12 mouse cellular contexts compared by ENCODE assay signal in genomic region chr9:54587863-54588262, GRCm38 (mm10). TPM values are rescaled to one million over a fixed set of nuclear protein-coding genes. Genes with fewer than 3 reads are reported as not detected.
DNase-seq lines count a peak whose midpoint lies in the region; ATAC-seq and TF ChIP-seq lines count a peak whose summit lies in the region.
"Had no signal": no experiment of that assay in that cellular context is flagged by ENCODE, and none has a peak within 500 bp of the region (broad histone marks: within the 10 kb centered on the region; RNA-seq: fewer than 3 reads in every experiment).

No protein-coding gene starts in this region.

- peaks cover 17% of the 10 kb centered on the region; the same call in 1 of the 2 replicates for H3K36me3 ChIP-seq in kidney, embryonic 16.5 days (ENCODE audit: insufficient read depth, low read length)
- H3K36me3 ChIP-seq in hindbrain, embryonic 16.5 days (ENCODE audit: control insufficient read depth, insufficient read depth, low read length): peaks cover 14% of the 10 kb centered on the region
- H3K36me3 ChIP-seq in midbrain, postnatal 0 days (ENCODE audit: insufficient read depth, low read length): peaks cover 14% of the 10 kb centered on the region

- no peak for TF ChIP-seq CTCF in midbrain, postnatal 0 days (IDR thresholded peaks at IDR 0.05)

- H3K4me3 ChIP-seq in kidney, embryonic 16.5 days (ENCODE audit: low read length): peak overlapping the region; percentile 81
- no peak overlapping the region; the same call in 1 of the 2 replicates for H3K4me3 ChIP-seq in hindbrain, embryonic 16.5 days (ENCODE audit: low read length)
- H3K4me3 ChIP-seq in midbrain, postnatal 0 days (ENCODE audit: low read depth, low read length): no peak overlapping the region

- H3K4me1 ChIP-seq in kidney, embryonic 16.5 days (ENCODE audit: insufficient read depth, low read length): peaks cover 16% of the 10 kb centered on the region
- peaks cover 15% of the 10 kb centered on the region for H3K4me1 ChIP-seq in hindbrain, embryonic 16.5 days (ENCODE audit: control insufficient read depth, insufficient read depth, low read depth, low read length)
- H3K4me1 ChIP-seq in midbrain, postnatal 0 days (ENCODE audit: insufficient read depth, low read length): peaks cover 9% of the 10 kb centered on the region; the same call in 1 of the 2 replicates

- H3K9ac ChIP-seq in kidney, embryonic 16.5 days (replicated peaks; ENCODE audit: low read length): peak overlapping the region; percentile 18; the same call in 1 of the 2 replicates
- H3K9ac ChIP-seq in hindbrain, embryonic 16.5 days (ENCODE audit: low read depth, low read length): no peak overlapping the region; the same call in 1 of the 2 replicates
- H3K9ac ChIP-seq in midbrain, postnatal 0 days (replicated peaks; ENCODE audit: low read length, poor library complexity, severe bottlenecking): peak overlapping the region; percentile 86; the same call in 1 of the 2 replicates

- H3K9me3 ChIP-seq in kidney, embryonic 16.5 days (ENCODE audit: low read length): no peaks in the 10 kb centered on the region
- no peaks in the 10 kb centered on the region for H3K9me3 ChIP-seq in hindbrain, embryonic 16.5 days (ENCODE audit: control insufficient read depth, low read length)
- H3K9me3 ChIP-seq in midbrain, postnatal 0 days (ENCODE audit: low read length): no peaks in the 10 kb centered on the region

- H3K4me2 ChIP-seq in kidney, embryonic 16.5 days (replicated peaks; ENCODE audit: low read depth, low read length): peak overlapping the region; percentile 86
- peak overlapping the region; percentile 88 for H3K4me2 ChIP-seq in hindbrain, embryonic 16.5 days (ENCODE audit: low read length)
- H3K4me2 ChIP-seq in midbrain, postnatal 0 days (ENCODE audit: low read depth, low read length, poor library complexity, severe bottlenecking): peak overlapping the region; percentile 76

- no peak overlapping the region for H3K27ac ChIP-seq in kidney, embryonic 16.5 days (ENCODE audit: low read length)
- no peak overlapping the region for H3K27ac ChIP-seq in hindbrain, embryonic 16.5 days (ENCODE audit: low read depth, low read length)
- H3K27ac ChIP-seq in midbrain, postnatal 0 days (ENCODE audit: low read depth, low read length): no peak overlapping the region

- DNase-seq in adrenal gland, postnatal 14 days: peak; percentile 49
- no peak for DNase-seq in adrenal gland, adult 2 months
- no peak for DNase-seq in kidney, postnatal 25 days
- DNase-seq in midbrain, postnatal 0 days (ENCODE audit: low spot score): no peak
- no peak for DNase-seq in left cerebral cortex, adult 9 months (ENCODE audit: low spot score in 2 of 2)
- DNase-seq: cerebellum, postnatal 10 days; gastrocnemius, postnatal 25 days had no signal

- WGBS in kidney, embryonic 16.5 days: 47% methylated on average over 4 of the region's 4 CpGs
- WGBS in hindbrain, embryonic 16.5 days: 76% methylated on average over 4 of the region's 4 CpGs
- 54% methylated on average over 4 of the region's 4 CpGs for WGBS in midbrain, postnatal 0 days

- H3K27me3 ChIP-seq in kidney, embryonic 16.5 days (ENCODE audit: insufficient read depth, low read length): no peaks in the 10 kb centered on the region
- no peaks in the 10 kb centered on the region for H3K27me3 ChIP-seq in hindbrain, embryonic 16.5 days (replicated peaks; ENCODE audit: control insufficient read depth, insufficient read depth, low read length)
- no peaks in the 10 kb centered on the region for H3K27me3 ChIP-seq in midbrain, postnatal 0 days (ENCODE audit: insufficient read depth, low read length)

- ATAC-seq in kidney, embryonic 16.5 days (ENCODE audit: low FRiP score, low TSS enrichment): no peak
- ATAC-seq in hindbrain, embryonic 16.5 days: no peak
- ATAC-seq in midbrain, postnatal 0 days (ENCODE audit: low FRiP score): no peak
- no peak for ATAC-seq in frontal cortex, adult (ENCODE audit: low TSS enrichment)

RNA-seq across cellular contexts. Expression of gene Idh3a, which starts 1.7 kb away (rescaled TPM):
- total RNA-seq in adrenal gland, postnatal 14 days (2021): 704 and 811 TPM in 2 replicates
- 100 to 1,000 TPM; 245 to 445 TPM for total RNA-seq in adrenal gland, adult 2 months (2021)
- polyA plus RNA-seq in adrenal gland, adult 2 months (2012; rRNA removed): 44.3 and 48.7 TPM in 2 replicates
- polyA plus RNA-seq in kidney, embryonic 16.5 days (2015; fragmentation: Nextera tagmentation; extraction: Ambion mirVana): 167 and 174 TPM in 2 replicates
- polyA plus RNA-seq in hindbrain, embryonic 16.5 days (2015; fragmentation: Nextera tagmentation; extraction: Ambion mirVana): 164 and 191 TPM in 2 replicates
- 87.2 and 103 TPM in 2 replicates for total RNA-seq in midbrain, postnatal 0 days (2014; rRNA removed)
- polyA plus RNA-seq in midbrain, postnatal 0 days (2015; fragmentation: Nextera tagmentation; extraction: Ambion mirVana): 184 and 191 TPM in 2 replicates

RNA-seq across cellular contexts. Expression of gene Cib2, which starts 27.8 kb away (rescaled TPM):
- 96.9 and 114 TPM in 2 replicates for total RNA-seq in adrenal gland, postnatal 14 days (2021)
- 100 to 1,000 TPM in 1 of 2 experiments, 10 to 100 TPM in 1; 47.9 to 131 TPM for total RNA-seq in adrenal gland, adult 2 months (2021)
- polyA plus RNA-seq in adrenal gland, adult 2 months (2012; rRNA removed): 15.1 and 31.7 TPM in 2 replicates
- 15.8 and 15.9 TPM in 2 replicates for polyA plus RNA-seq in kidney, embryonic 16.5 days (2015; fragmentation: Nextera tagmentation; extraction: Ambion mirVana)
- polyA plus RNA-seq in hindbrain, embryonic 16.5 days (2015; fragmentation: Nextera tagmentation; extraction: Ambion mirVana): 61.7 and 78.6 TPM in 2 replicates
- total RNA-seq in midbrain, postnatal 0 days (2014; rRNA removed): 62.7 and 65.4 TPM in 2 replicates
- polyA plus RNA-seq in midbrain, postnatal 0 days (2015; fragmentation: Nextera tagmentation; extraction: Ambion mirVana): 84.3 and 84.9 TPM in 2 replicates

RNA-seq across cellular contexts. Expression of gene Sh2d7, which starts 49.1 kb away (rescaled TPM):
- total RNA-seq in adrenal gland, postnatal 14 days (2021): not detected in 2 replicates
- total RNA-seq in adrenal gland, adult 2 months (2021): not detected
- polyA plus RNA-seq in adrenal gland, adult 2 months (2012; rRNA removed): not detected in 2 replicates
- not detected in 2 replicates for polyA plus RNA-seq in kidney, embryonic 16.5 days (2015; fragmentation: Nextera tagmentation; extraction: Ambion mirVana)
- 0.05 TPM in 1 of 2 replicates, not detected in the other for polyA plus RNA-seq in hindbrain, embryonic 16.5 days (2015; fragmentation: Nextera tagmentation; extraction: Ambion mirVana)
- total RNA-seq in midbrain, postnatal 0 days (2014; rRNA removed): 0.33 TPM in 1 of 2 replicates, not detected in the other
- polyA plus RNA-seq in midbrain, postnatal 0 days (2015; fragmentation: Nextera tagmentation; extraction: Ambion mirVana): 0.09 TPM in 1 of 2 replicates, not detected in the other
- total RNA-seq: gastrocnemius, postnatal 25 days; neutrophil, adult 5-6 weeks had no signal
- polyA plus RNA-seq: limb, embryonic 14.5 days had no signal
